Mouse (Mus musculus) lung, embryonic 16.5 days (tissue): ENCODE results near the gene Gm13288. TPM values are rescaled to one million over a fixed set of nuclear protein-coding genes. Genes with fewer than 3 reads are reported as not detected.
"Not testable (repeated sequence)": the region's sequence is repeated elsewhere in the genome, so short reads cannot be mapped to it uniquely, and the experiment has no call there.

ENCODE experiments used
- ATAC-seq: fragments of 200-750 bp; cut with Nextera tagmentation; 2 replicates; pipeline ENCODE4 v1.8.0; 2017; ENCODE audit warnings: low read depth, mild to moderate bottlenecking, moderate library complexity
- H3K27ac ChIP-seq: fragments of 300-500 bp; sonication (generic); 2 replicates; pipeline ENCODE4 v1.5.1; 2014; ENCODE audit warnings: mild to moderate bottlenecking, control low read depth, low read length
- H3K27me3 ChIP-seq: fragments of 300-500 bp; sonication (generic); 2 replicates; pipeline ENCODE4 v1.6.1; 2014; ENCODE audit warnings: low read depth, low read length, mixed read lengths; ENCODE audit not compliant: control insufficient read depth, insufficient read depth
- H3K36me3 ChIP-seq: fragments of 300-500 bp; sonication (generic); 2 replicates; pipeline ENCODE4 v1.6.1; 2014; ENCODE audit warnings: low read length; ENCODE audit not compliant: control insufficient read depth, insufficient read depth
- H3K4me1 ChIP-seq: fragments of 300-500 bp; sonication (generic); replicated peaks from 2 replicates; pipeline ENCODE4 v1.6.1; 2014; ENCODE audit warnings: low read length, mixed read lengths; ENCODE audit not compliant: control insufficient read depth, insufficient read depth
- H3K4me2 ChIP-seq: fragments of 300-500 bp; sonication (generic); 2 replicates; pipeline ENCODE4 v1.6.1; 2014; ENCODE audit warnings: low read depth, low read length, control low read depth
- H3K4me3 ChIP-seq: fragments of 300-500 bp; sonication (generic); 2 replicates; pipeline ENCODE4 v1.5.1; 2014; ENCODE audit warnings: mild to moderate bottlenecking, low read length, control low read depth
- H3K9ac ChIP-seq: fragments of 300-500 bp; sonication (generic); 2 replicates; pipeline ENCODE4 v1.6.1; 2014; ENCODE audit warnings: low read length, control low read depth
- H3K9me3 ChIP-seq: fragments of 300-500 bp; sonication (generic); 2 replicates; pipeline ENCODE4 v1.6.1; 2016; ENCODE audit warnings: low read length; ENCODE audit not compliant: control insufficient read depth
- WGBS: fragments of 180-500 bp; shearing (Covaris S2); extraction: QIAGEN DNeasy Blood & Tissue Kit; methylation state at CpG from one replicate; pipeline ENCODE4 v1.1.7; 2014; 5-methylcytosine and 5-hydroxymethylcytosine counted together
- polyA plus RNA-seq: library from polyadenylated mRNA; unstranded; fragments of >200 nt; fragmentation: Nextera tagmentation; extraction: Ambion mirVana; gene quantifications from 2 replicates; pipeline ENCODE4 v1.2.1, GENCODE M21; 2015

Gene Gm13288
- polyA plus RNA-seq, 1 experiment from 2014 or later, result not detected

DNA sequence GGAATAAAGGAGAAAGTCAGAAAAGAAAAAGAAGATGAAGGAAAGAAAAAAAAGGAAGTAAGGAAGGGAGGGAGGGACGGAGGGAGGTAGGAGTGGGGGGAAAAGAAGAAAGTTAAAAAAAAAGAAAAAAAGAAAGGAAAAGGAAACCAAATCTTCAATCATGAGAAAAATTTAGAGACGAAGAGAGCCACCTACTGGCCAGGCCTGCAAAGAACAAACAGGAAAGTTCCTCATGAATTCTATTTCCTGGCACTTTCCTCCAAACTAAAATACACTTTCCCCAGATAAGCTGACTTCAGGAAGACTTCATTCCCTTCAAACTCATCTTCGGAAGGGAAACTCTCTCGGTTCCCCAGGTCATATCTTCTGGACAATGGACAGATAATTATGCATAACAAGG lies 25.2 kb downstream of the Gm13288 start:
- Histone ChIP-seq H3K27me3 (no peaks in the 10 kb centered on the region), H3K4me3 (no peak overlapping the region), H3K36me3 (no peaks in the 10 kb centered on the region), H3K4me1 (no peaks in the 10 kb centered on the region), H3K27ac (no peak overlapping the region), H3K9ac (no peak overlapping the region), H3K9me3 (no peaks in the 10 kb centered on the region), H3K4me2 (no peak overlapping the region)
- no peak for ATAC-seq
- 29% methylated on average over 4 of the region's 4 CpGs for WGBS

DNA sequence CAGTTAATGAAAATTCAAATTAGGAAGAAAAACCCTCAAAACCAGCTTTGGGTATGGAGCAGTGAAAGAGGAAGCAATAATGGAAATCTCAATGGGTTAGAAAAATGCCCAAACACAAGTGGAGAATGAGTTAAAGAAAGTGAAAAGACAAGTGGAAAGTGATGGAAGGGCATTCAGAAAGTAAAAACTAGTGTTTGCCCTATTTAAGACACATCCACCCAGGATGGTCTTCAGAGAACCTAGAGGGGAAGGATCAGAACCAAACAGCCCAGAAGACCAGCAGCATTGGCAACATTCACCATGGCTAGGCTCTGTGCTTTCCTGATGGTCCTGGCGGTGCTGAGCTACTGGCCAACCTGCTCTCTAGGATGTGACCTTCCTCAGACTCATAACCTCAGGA lies 29.9 kb downstream of the Gm13288 start, which contains the start of gene Ifna5:
Gene Ifna5, plus strand, starts transcription at position 301 of the 400 bp plus-strand sequence.
- WGBS, result 93% methylated on average over 1 of the region's 1 CpGs
- not testable (repeated sequence) for H3K4me2 ChIP-seq, H3K9me3 ChIP-seq, ATAC-seq, H3K9ac ChIP-seq, H3K4me1 ChIP-seq, H3K36me3 ChIP-seq, H3K4me3 ChIP-seq, H3K27me3 ChIP-seq, H3K27ac ChIP-seq

DNA sequence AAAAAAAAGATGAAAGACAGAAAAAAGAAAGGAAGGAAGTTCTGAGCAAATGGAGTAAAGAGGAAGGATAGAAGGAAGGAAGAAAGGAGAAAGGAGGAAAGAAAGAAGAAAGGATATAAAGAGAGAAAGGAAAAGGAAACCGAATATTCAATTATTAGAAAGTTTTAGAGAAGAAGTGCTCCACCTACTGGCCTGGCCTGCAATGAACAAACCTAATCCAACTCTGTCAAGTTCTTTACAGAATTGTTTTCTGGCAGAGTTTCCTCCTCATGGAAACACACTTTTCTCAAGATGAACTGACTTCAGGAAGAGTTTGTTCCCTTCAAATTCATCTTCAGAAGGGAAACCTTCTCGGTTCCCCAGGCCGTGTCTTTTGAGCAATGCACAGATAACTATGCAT lies 33.5 kb downstream of the Gm13288 start:
- H3K27me3 ChIP-seq, result no peaks in the 10 kb centered on the region
- H3K27ac ChIP-seq, result no peak overlapping the region
- no peak overlapping the region for H3K4me2 ChIP-seq
- no peak overlapping the region for H3K4me3 ChIP-seq
- WGBS, result 33% methylated on average over 3 of the region's 3 CpGs
- H3K36me3 ChIP-seq, result no peaks in the 10 kb centered on the region
- no peaks in the 10 kb centered on the region for H3K4me1 ChIP-seq
- no peak overlapping the region for H3K9ac ChIP-seq
- ATAC-seq, result no peak
- no peaks in the 10 kb centered on the region for H3K9me3 ChIP-seq

DNA sequence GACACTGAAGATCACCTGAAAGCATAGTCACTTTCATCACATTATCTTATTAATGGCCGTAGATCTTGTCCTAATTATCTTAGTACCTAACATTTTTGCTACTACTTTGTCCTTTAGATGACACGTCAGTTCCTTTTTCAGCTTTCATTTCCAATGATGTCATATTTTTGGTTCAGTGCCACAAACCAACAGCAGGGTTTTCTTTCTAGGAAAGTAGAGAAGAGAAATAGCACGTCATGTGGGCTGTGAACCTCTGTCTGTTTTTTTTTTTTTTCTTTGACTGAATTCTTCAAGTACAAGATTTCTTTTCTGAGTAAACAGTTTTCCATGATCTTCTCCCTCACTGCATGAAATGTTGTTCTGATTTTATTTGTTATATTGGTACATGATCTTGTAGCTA lies 34.7 kb downstream of the Gm13288 start:
- Histone ChIP-seq H3K36me3 (no peaks in the 10 kb centered on the region), H3K4me3 (no peak overlapping the region), H3K9me3 (no peaks in the 10 kb centered on the region), H3K4me2 (no peak overlapping the region), H3K27me3 (no peaks in the 10 kb centered on the region), H3K9ac (no peak overlapping the region), H3K27ac (no peak overlapping the region), H3K4me1 (no peaks in the 10 kb centered on the region)
- WGBS, result 50% methylated on average over 3 of the region's 3 CpGs
- no peak for ATAC-seq

DNA sequence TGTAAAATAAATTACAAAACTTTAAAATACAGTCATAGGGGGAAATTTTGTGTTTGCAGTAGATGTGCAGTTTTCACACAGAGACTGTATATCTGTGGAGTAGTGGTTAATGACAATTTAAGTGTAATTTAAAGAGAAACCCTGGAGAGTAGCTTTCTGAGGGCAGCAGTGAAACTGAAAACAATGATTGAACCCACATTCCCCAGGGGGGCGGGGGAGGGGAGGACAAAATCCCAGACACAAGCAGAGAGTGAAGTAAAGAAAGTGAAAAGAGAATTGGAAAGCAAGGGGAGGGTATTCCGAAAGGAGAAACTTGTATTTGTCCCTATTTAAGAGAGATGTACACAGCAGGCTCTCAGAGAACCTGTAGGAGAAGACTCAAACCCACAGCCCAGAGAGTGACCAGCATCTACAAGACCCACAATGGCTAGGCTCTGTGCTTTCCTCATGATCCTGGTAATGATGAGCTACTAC lies 36.1 kb downstream of the Gm13288 start, which contains the start of gene Ifna4:
Gene Ifna4, plus strand, starts transcription at position 424 of the 474 bp plus-strand sequence.
- Histone ChIP-seq H3K4me3 (no peak within 1 kb of the TSS), H3K27ac (no peak within 1 kb of the TSS), H3K4me2 (no peak within 1 kb of the TSS), H3K27me3 (no peaks in the 10 kb centered on the region), H3K36me3 (no peaks in the 10 kb centered on the region), H3K4me1 (no peaks in the 10 kb centered on the region), H3K9ac (no peak within 1 kb of the TSS), H3K9me3 (no peaks in the 10 kb centered on the region)
- no peak for ATAC-seq
- WGBS, result 58% methylated on average over 2 of the region's 2 CpGs

DNA sequence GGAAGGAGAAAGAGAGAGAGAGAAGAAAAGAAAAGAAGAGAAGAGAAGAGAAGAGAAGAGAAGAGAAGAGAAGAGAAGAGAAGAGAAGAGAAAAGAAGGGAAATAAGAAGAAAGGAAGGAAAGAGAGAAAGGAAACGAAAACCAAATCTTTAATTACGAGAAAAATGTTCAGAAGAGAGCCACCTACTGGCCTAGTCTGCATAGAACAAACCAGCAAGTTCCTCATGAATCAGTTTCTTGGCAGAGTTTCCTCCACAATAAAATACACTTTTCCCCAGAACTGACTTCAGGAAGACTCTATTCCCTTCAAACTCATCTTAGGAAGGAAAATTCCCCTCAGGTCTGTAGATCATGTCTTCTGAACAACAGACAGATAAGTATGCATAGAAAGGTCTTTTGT lies 40.0 kb downstream of the Gm13288 start:
- 56% methylated on average over 2 of the region's 2 CpGs for WGBS

DNA sequence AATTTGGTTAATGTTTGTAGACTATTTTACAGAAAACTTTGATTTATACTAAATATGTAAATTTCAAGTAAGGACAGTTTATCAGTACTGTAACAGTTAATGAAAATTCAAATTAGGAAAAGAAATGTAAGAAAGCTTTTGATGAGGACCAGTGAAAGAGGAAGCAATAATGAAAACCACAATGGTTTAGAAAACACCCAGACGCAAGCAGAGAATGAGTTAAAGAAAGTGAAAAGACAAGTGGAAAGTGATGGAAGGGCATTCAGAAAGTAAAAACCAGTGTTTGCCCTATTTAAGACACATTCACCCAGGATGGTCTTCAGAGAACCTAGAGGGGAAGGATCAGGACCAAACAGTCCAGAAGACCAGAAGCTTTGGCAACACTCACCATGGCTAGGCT lies 44.4 kb downstream of the Gm13288 start, which contains the start of gene Ifna1:
Gene Ifna1, plus strand, starts transcription at position 390 of the 400 bp plus-strand sequence.
- no peak within 1 kb of the TSS for H3K9ac ChIP-seq
- no peak within 1 kb of the TSS for H3K4me3 ChIP-seq
- H3K27me3 ChIP-seq, result no peaks in the 10 kb centered on the region
- ATAC-seq, result no peak
- H3K27ac ChIP-seq, result no peak within 1 kb of the TSS
- no peaks in the 10 kb centered on the region for H3K9me3 ChIP-seq
- 71% methylated on average over 1 of the region's 1 CpGs for WGBS
- H3K36me3 ChIP-seq, result no peaks in the 10 kb centered on the region
- no peak within 1 kb of the TSS for H3K4me2 ChIP-seq
- no peaks in the 10 kb centered on the region for H3K4me1 ChIP-seq

More for the DNA sequence above, 40.0 kb downstream of the Gm13288 start:
- Histone ChIP-seq H3K9ac (no peak overlapping the region), H3K4me3 (no peak overlapping the region), H3K4me1 (no peaks in the 10 kb centered on the region), H3K36me3 (no peaks in the 10 kb centered on the region), H3K27ac (no peak overlapping the region), H3K9me3 (no peaks in the 10 kb centered on the region), H3K27me3 (no peaks in the 10 kb centered on the region), H3K4me2 (no peak overlapping the region)
- no peak for ATAC-seq

DNA sequence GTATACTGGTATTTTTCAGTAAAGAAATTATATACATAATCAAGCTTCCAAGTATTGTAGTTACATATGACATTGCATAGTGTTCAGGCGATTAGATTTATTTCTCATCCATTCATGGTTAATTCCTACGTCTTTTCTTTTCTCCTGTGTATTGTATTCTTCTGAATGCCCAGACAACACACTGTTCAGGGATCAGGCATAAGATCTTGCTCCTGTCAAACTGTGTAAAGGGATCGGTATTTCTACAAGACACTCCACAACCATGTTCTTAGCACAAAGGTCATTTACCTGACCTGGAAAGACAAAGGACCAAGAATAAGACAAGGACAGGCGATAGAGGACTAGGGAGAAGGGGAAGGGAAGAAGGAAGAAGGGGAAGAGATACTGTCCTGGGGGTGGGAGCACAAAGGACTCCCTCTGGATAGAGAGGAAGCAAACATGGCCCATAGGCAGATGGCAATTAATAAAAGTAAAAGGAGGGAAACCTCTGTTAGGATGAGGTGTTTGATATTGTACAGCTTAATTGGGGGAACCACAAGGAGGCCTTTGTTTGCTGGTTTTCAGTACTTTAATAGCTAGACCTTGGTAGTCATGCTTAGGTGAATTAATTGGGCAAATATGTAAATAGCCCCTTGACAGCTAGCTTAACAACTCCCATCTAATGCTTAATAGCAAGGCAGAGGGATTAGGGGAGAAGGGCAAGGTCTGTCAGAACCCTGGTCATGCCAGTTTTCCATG lies 45.9 kb downstream of the Gm13288 start:
- WGBS, result 59% methylated on average over 4 of the region's 4 CpGs
- ATAC-seq, result no peak
- no peak overlapping the region for H3K27ac ChIP-seq
- H3K4me3 ChIP-seq, result no peak overlapping the region
- H3K27me3 ChIP-seq, result no peaks in the 10 kb centered on the region
- no peaks in the 10 kb centered on the region for H3K9me3 ChIP-seq
- H3K36me3 ChIP-seq, result no peaks in the 10 kb centered on the region
- no peak overlapping the region for H3K9ac ChIP-seq
- no peak overlapping the region for H3K4me2 ChIP-seq
- no peaks in the 10 kb centered on the region for H3K4me1 ChIP-seq
